Mouse (Mus musculus) bone marrow macrophage, adult 2 months (primary cell): ENCODE measurements around the gene Fbxo47. TPM values are rescaled to one million over a fixed set of nuclear protein-coding genes. Genes with fewer than 3 reads are reported as not detected.
"Not testable (repeated sequence)": the region's sequence is repeated elsewhere in the genome, so short reads cannot be mapped to it uniquely, and the experiment has no call there.

ENCODE experiments used
- H3K27ac ChIP-seq: 2 replicates; pipeline ENCODE4 v1.5.1; 2012; ENCODE audit warnings: low read depth, low read length; ENCODE audit not compliant: insufficient read depth
- H3K4me1 ChIP-seq: 2 replicates; pipeline ENCODE4 v1.6.1; 2012; ENCODE audit warnings: low read length; ENCODE audit not compliant: control insufficient read depth, insufficient read depth
- H3K4me3 ChIP-seq: 2 replicates; pipeline ENCODE4 v1.5.1; 2012; ENCODE audit warnings: mild to moderate bottlenecking, low read length, moderate library complexity; ENCODE audit not compliant: insufficient read depth
- CTCF ChIP-seq: IDR thresholded peaks from 2 replicates; pipeline ENCODE4 v1.5.1; 2012; ENCODE audit warnings: low read depth, mild to moderate bottlenecking, low read length, moderate library complexity
- POLR2A ChIP-seq: IDR thresholded peaks from 2 replicates; pipeline ENCODE4 v1.6.1; 2012; ENCODE audit warnings: mild to moderate bottlenecking, low read depth, low read length, borderline replicate concordance
- polyA plus RNA-seq: library from polyadenylated mRNA; stranded (reverse); fragments of >200 nt; gene quantifications from 2 replicates; pipeline ENCODE4 v1.2.4, GENCODE M21; 2012; ENCODE audit not compliant: missing spikeins, insufficient read depth, insufficient read length

Gene Fbxo47
- polyA plus RNA-seq, 1 experiment, result 0.67 TPM

GRCm38 (mm10) chr11:97883542-97883917, 424 bp downstream of the Fbxo47 start:
- TF ChIP-seq CTCF (no peak), POLR2A (no peak)
- H3K27ac ChIP-seq, result peak overlapping the region; percentile 90
- H3K4me3 ChIP-seq, result peak overlapping the region; percentile 73

DNA sequence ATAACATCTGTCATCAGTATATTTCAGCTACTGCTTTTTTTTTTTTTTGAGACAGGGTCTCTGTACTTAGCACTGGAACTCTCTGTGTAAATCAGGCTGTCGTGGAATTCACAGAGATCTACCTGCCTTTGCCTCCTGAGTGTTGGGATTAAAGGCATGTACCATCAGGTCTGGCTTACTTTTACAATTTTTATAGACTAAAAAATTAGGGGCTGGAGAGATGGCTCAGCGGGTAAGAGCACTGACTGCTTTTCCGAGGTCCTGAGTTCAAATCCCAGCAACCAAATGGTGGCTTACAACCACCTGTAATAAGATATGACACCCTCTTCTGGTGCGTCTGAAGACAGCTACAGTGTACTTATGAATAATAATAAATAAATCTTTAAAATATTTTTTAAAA, 3.6 kb downstream of the Fbxo47 start:
- TF ChIP-seq CTCF (no peak), POLR2A (no peak)
- Histone ChIP-seq H3K4me1 (no peaks in the 10 kb centered on the region), H3K4me3 (no peak overlapping the region), H3K27ac (no peak overlapping the region)

More at GRCm38 (mm10) chr11:97883542-97883917, 424 bp downstream of the Fbxo47 start:
- H3K4me1 ChIP-seq, result no peaks in the 10 kb centered on the region

DNA sequence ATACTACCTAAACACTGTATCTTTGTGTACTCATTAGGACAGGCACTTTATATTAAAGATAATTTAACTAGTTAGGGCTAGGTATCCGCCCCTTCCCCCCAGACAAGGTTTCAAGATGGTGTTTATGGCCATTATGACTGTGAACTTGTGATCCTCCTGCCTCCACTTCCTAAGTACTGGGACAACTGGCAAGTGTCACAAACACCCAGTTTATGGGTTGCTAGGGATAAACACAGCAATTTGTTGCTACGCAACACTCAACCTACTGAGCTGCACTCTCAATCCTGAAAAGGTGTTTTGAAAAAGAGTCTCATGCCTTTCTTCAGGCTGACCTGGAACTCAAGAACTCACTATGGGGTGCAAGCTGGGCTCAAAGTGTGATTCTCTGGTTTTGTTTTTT, 6.6 kb downstream of the Fbxo47 start:
- H3K4me1 ChIP-seq, result no peaks in the 10 kb centered on the region
- no peak overlapping the region for H3K27ac ChIP-seq
- no peak overlapping the region for H3K4me3 ChIP-seq
- TF ChIP-seq CTCF (no peak), POLR2A (no peak)

- no peak overlapping the region for H3K27ac ChIP-seq
These were observed 9.6 kb downstream of the Fbxo47 start for GRCm38 (mm10) chr11:97874396-97874795.

GRCm38 (mm10) chr11:97872378-97872777, 11.6 kb downstream of the Fbxo47 start:
- H3K4me3 ChIP-seq, H3K27ac ChIP-seq, H3K4me1 ChIP-seq: not testable (repeated sequence)

More at GRCm38 (mm10) chr11:97874396-97874795, 9.6 kb downstream of the Fbxo47 start:
- H3K4me1 ChIP-seq, result no peaks in the 10 kb centered on the region
- H3K4me3 ChIP-seq, result no peak overlapping the region
- TF ChIP-seq CTCF (no peak), POLR2A (no peak)

DNA sequence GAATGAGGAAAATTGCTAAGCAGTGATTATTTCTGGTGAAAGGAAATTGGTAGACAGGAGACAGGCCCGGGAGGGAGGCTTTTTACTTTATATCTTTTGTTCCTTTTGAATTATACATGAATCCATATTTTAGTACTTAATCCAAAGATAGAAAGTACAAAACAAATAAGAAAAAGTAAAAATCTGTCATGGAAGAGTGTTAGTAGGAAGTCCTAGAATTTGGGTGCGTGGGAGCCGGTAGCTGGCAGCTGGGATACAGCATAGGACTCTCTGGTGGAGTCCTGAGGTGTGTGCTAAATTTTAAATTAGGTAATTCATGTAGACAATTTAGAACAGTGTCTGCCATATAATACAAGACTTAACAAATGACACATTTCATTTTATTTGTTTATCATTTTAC, 16.4 kb downstream of the Fbxo47 start:
- H3K27ac ChIP-seq, result no peak overlapping the region
- no peak overlapping the region for H3K4me3 ChIP-seq
- no peaks in the 10 kb centered on the region for H3K4me1 ChIP-seq
- TF ChIP-seq CTCF, result no peak

DNA sequence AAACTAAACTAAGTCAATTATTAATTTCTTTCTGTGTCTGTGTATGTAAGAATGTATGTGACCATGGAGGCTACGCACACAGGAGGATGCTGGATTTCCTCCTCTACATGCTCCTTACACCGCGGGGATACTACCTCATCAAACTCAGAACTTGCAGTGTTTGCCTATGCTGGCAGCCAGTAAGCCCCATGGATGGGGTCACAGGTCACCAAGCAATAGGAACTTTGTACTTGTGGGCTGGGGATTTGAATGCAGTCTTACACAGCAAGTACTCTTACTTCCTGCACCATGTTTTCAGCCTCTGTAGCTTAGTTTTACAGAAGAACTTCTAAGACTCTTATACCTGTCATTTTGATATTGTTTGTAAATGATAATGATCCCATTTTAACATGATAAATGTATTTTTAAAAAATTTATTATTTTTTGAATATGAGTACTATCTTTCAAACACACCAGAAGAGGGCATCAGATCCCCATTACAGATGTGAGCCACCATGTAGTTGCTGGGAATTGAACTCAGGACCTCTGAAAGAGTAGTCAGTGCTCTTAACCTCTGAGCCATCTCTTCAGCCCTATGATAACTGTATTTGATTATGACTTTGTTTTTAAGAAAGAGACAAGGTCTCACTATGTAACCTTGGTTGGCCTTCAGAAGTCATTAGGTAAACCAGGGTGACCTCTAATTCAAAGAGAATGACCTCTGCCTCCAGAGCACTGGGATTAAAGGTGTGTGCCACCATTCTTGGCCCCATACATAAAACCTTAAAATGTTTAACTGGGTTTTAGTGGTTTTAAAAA, 17.7 kb downstream of the Fbxo47 start:
- TF ChIP-seq POLR2A (no peak), CTCF (no peak)
- H3K27ac ChIP-seq, result no peak overlapping the region
- no peak overlapping the region for H3K4me3 ChIP-seq
- H3K4me1 ChIP-seq, result no peaks in the 10 kb centered on the region

DNA sequence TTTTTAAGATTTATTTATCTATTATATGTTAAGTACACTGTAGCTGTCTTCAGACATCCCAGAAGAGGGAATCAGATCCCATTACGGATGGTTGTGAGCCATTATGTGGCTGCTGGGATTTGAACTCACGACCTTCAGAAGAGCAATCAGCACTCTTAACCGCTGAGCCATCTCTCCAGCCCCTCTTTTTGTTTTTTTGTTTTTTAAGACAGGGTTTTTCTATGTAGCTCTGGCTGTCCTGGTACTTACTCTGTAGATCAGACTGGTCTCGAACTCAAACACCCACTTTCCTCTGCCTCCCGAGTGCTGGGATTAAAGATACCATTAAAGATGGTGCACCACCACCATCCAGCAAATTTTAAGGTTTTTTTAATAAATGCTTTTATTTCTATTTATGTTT, 18.5 kb downstream of the Fbxo47 start:
- no peaks in the 10 kb centered on the region for H3K4me1 ChIP-seq
- no peak for TF ChIP-seq CTCF
- TF ChIP-seq POLR2A, result no peak
- H3K4me3 ChIP-seq, result no peak overlapping the region
- H3K27ac ChIP-seq, result no peak overlapping the region

GRCm38 (mm10) chr11:97862148-97862547, 21.8 kb downstream of the Fbxo47 start:
- Histone ChIP-seq H3K27ac (no peak overlapping the region), H3K4me1 (no peaks in the 10 kb centered on the region), H3K4me3 (no peak overlapping the region)
- TF ChIP-seq CTCF (no peak), POLR2A (no peak)

DNA sequence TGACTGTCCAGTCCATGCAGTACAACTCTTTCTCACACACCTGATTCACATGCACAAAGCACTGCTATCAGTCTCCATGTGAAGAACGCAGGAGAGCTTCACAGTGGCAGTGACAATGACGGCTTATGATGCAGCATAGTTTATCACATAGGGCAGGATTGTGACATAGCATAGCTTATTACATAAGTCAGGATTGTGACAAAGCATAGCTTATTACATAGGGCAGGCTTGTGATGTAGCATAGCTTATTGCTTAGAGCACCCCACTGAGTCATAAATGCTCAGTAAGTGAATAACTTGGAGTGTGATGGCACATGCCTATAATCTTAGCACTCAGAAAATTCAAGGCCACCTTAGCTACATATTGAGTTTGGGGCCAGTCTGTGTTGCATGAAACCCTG, 28.5 kb downstream of the Fbxo47 start:
- H3K4me3 ChIP-seq, result no peak overlapping the region
- TF ChIP-seq POLR2A, result no peak
- TF ChIP-seq CTCF, result no peak
- no peak overlapping the region for H3K27ac ChIP-seq
- H3K4me1 ChIP-seq, result 0 out of 2 replicates have a peak, but pooled peaks cover 1% of the 10 kb centered on the region

- TF ChIP-seq POLR2A (no peak), CTCF (no peak)
- H3K4me3 ChIP-seq, result no peak overlapping the region
- H3K4me1 ChIP-seq, result 0 out of 2 replicates have a peak, but pooled peaks cover 4% of the 10 kb centered on the region
- no peak overlapping the region for H3K27ac ChIP-seq
These were observed 32.4 kb downstream of the Fbxo47 start for GRCm38 (mm10) chr11:97851601-97852000.
